Mouse (Mus musculus): ENCODE measurements around the gene Capsl. TPM values are rescaled to one million over a fixed set of nuclear protein-coding genes. Genes with fewer than 3 reads are reported as not detected.

Capsl gene
- not detected for total RNA-seq (2021)
- long read RNA-seq, experiment 1 = 0 reads
- long read RNA-seq, experiment 2 = 0 reads

GRCm38 (mm10) chr15:9435534-9436180, at the start of gene Capsl:
TSS of gene Capsl (plus strand) at chr15:9436028.
- intact Hi-C loops (cut with DNase I) = no loop called here
- no peak for TF ChIP-seq CTCF (IDR thresholded peaks at IDR 0.05)
- H3K4me3 ChIP-seq = no peak within 1 kb of the TSS
- peak; percentile 33 for DNase-seq
- no peak within 1 kb of the TSS for H3K27ac ChIP-seq

DNA sequence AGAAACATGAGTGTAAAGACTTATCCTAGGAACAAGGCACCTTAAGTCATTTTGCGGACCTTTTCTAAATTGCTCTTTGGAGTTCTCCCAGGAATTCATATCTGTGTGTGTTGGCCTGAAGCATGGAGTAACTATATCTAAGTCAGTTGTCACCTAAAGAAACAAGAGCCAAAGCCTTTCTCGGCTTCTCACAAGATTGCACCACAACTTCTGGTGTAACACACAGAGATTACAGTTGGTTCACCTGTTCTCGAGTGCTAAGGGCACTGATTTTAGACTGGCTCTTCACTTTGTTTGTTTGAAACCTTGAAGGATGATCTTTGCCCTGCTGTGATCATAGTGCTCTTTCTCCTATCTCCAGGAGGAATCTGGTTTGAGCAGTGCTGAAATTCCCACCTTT, 26.4 kb upstream of the Capsl start:
- no peak for DNase-seq
- Histone ChIP-seq H3K27ac (no peak overlapping the region), H3K4me3 (no peak overlapping the region)
- no peak for TF ChIP-seq CTCF (IDR thresholded peaks at IDR 0.05)
- intact Hi-C loops (cut with DNase I) = no loop called here

DNA sequence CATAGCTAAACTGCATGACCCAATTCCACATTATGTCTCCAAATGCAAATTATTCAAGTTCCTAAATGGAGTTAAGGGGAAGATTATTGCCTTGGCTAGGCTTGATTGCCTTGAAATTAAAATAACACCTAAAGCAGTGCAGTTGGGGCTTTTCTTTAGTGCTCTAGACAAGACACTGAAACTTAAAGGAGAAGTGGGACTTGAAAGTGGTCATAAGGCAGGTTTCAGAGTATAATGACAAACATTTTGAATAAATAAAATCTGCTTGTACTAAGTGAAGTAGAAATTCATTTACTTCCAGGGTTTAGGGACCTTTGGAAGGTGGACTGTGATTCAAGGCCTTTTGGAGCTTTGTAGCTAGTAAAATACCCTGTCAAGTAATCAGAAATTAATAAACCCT, 14.7 kb upstream of the Capsl start:
- Histone ChIP-seq H3K4me3 (no peak overlapping the region), H3K27ac (no peak overlapping the region)
- no peak for TF ChIP-seq CTCF (IDR thresholded peaks at IDR 0.05)
- no peak for DNase-seq
- intact Hi-C loops (cut with DNase I) = no loop called here

GRCm38 (mm10) chr15:9427849-9428248, 8.0 kb upstream of the Capsl start:
- intact Hi-C loops (cut with DNase I) = no loop called here
- no peak for DNase-seq
- TF ChIP-seq CTCF (IDR thresholded peaks at IDR 0.05) = no peak
- no peak overlapping the region for H3K27ac ChIP-seq
- no peak overlapping the region for H3K4me3 ChIP-seq

GRCm38 (mm10) chr15:9429843-9430242, 6.0 kb upstream of the Capsl start:
- intact Hi-C loops (cut with DNase I) = no loop called here
- no peak overlapping the region for H3K27ac ChIP-seq
- TF ChIP-seq CTCF (IDR thresholded peaks at IDR 0.05) = no peak
- H3K4me3 ChIP-seq = no peak overlapping the region
- no peak for DNase-seq

DNA sequence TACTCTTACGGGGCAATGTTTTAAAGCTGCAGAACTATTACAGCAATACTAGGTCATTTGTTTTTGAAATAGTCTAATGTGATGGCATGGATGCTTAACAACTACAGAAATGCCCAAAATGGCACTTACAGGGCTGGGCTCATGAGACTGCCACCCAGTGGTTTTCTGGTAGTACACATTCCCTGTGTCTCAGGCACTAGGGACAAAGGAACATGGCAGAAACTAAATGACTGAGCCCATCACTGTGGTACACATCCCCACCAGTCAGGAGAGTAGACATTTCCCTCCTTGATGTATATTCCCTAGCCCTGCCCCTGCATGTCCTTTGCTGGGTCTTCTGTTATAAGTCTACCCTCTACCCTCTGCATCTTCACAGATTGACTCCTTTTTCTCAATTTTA, 16.2 kb downstream of the Capsl start:
- H3K27ac ChIP-seq = no peak overlapping the region
- DNase-seq = no peak
- TF ChIP-seq CTCF (IDR thresholded peaks at IDR 0.05) = peak; percentile 3; the same call in 1 of the 2 replicates
- H3K4me3 ChIP-seq = no peak overlapping the region
- intact Hi-C loops (cut with DNase I) = no loop called here

DNA sequence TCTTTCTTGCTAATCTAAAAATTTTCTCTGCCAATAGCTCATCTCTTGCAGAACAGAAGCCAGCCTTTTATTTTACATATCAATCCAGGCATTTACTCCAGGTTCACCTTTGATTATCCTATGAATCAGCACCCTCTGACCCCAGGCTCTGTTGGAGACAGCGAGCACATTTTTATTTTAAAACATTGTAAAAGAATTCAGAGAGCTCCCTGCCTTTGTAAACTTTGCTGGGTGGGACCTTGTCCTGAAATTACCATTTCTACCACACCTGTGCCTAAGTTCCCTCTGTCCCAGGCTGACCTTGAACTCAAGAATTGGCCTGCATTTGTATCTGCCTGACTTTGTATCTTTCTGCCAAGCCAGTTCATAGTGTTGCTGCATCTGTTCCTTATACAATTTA, 17.0 kb downstream of the Capsl start:
- no peak for DNase-seq
- Histone ChIP-seq H3K27ac (no peak overlapping the region), H3K4me3 (no peak overlapping the region)
- intact Hi-C loops (cut with DNase I) = no loop called here
- no peak for TF ChIP-seq CTCF (IDR thresholded peaks at IDR 0.05)

DNA sequence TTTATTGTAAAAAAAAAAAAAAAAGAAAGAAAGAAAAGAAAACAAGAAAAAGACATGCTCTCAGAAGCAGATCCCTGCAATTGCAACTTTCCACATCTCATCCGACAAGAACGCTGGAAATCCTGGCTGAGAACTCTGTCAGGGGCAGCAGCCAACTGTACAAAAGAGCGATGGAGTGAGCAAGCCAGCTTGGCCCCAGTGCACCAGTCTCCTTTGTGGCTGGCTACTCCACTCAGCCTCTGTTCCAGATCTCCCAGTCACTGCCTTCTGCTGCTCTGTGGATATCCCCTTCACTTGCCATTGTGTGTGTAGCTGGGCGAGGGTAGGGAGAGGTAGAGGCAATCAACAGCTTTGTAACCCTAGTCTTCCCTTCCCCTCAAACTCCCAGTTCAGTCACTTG, 18.4 kb downstream of the Capsl start:
- no peak overlapping the region for H3K4me3 ChIP-seq
- no peak overlapping the region for H3K27ac ChIP-seq
- TF ChIP-seq CTCF (IDR thresholded peaks at IDR 0.05) = no peak
- intact Hi-C loops (cut with DNase I) = no loop called here
- peak; percentile 37 for DNase-seq

- DNase-seq = peak; percentile 15
- H3K27ac ChIP-seq = no peak overlapping the region
- TF ChIP-seq CTCF (IDR thresholded peaks at IDR 0.05) = peak; percentile 50
- no peak overlapping the region for H3K4me3 ChIP-seq
- intact Hi-C loops (cut with DNase I) = no loop called here
These were observed 19.4 kb downstream of the Capsl start for GRCm38 (mm10) chr15:9455241-9455640.

- intact Hi-C loops (cut with DNase I) = no loop called here
- no peak for DNase-seq
These were observed 27.7 kb downstream of the Capsl start for GRCm38 (mm10) chr15:9463521-9464027.

DNA sequence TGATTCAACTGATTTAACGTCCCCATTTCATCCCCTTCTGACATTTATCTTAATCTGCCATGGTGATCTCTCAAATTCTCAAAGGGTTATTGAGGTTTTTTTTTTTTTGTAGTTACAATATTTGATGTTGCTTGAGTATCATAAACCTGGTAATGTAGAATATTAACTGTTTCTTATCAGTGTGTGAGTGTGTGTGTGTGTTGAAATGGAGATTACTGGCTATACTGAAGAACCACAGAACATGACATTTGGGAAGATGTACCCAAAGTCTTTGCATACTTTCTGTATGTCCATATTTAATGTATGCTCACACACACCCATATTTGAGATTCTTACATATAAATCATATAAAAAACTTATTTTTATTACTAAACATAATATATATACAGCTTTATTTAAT, 28.2 kb downstream of the Capsl start:
- TF ChIP-seq CTCF (IDR thresholded peaks at IDR 0.05) = no peak
- DNase-seq = no peak
- intact Hi-C loops (cut with DNase I) = no loop called here
- H3K27ac ChIP-seq = no peak overlapping the region
- H3K4me3 ChIP-seq = no peak overlapping the region

More at GRCm38 (mm10) chr15:9463521-9464027, 27.7 kb downstream of the Capsl start:
- no peak overlapping the region for H3K27ac ChIP-seq
- H3K4me3 ChIP-seq = no peak overlapping the region
- TF ChIP-seq CTCF (IDR thresholded peaks at IDR 0.05) = no peak

DNA sequence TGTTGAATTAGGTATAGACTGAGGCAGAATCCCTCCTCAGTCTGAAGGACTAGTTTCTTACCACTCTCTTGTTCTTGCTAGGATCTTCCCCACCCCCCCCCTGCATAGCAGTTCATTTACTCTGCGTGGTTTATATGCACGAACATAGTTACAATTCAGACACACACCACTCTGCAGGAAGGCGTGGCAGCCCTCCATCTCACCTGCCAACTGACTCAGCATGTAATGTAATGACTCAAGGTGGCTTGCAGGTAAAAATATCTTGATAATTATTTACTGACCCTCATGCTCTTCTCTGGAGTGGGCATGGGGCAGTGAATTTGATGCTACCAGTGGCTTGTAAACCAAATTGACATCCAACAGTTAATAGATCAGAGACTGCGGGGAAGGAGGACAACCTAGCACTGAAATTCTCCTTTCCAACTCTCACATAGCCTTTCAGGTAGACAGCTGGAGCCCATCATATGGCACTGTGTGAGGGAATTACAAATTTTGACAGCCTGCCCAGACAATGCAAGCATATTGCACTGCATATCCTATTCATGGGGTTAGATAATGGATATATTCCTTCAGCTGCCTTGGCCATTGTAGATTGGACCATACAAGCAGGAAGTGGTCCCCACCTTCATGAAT, 35.3 kb downstream of the Capsl start:
- Histone ChIP-seq H3K4me3 (no peak overlapping the region), H3K27ac (no peak overlapping the region)
- TF ChIP-seq CTCF (IDR thresholded peaks at IDR 0.05) = no peak
- no peak for DNase-seq
- intact Hi-C loops (cut with DNase I) = no loop called here

- TF ChIP-seq CTCF (IDR thresholded peaks at IDR 0.05) = no peak
- no peak for DNase-seq
- intact Hi-C loops (cut with DNase I) = no loop called here
- Histone ChIP-seq H3K27ac (no peak overlapping the region), H3K4me3 (no peak overlapping the region)
These were observed 36.3 kb downstream of the Capsl start for GRCm38 (mm10) chr15:9472167-9472566.

DNA sequence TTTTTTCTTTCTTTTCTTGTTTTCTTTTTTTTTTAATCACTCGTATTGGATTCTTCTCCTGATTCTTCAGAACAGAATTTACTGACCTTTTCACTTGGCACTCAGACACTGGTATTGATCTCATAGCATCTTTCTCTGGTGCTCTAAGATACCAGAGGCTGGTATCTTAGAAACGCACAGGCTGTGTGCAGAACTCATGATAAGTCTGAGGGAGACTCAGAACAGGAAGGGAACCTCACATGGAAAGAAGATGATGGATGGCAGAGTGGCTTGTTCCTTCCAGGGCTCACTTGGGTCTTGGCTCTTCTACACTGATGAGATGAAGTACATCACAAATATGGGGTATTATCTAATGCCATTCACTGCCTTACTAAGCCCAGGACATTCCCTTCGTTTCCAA, 36.8 kb downstream of the Capsl start:
- Histone ChIP-seq H3K27ac (no peak overlapping the region), H3K4me3 (no peak overlapping the region)
- no peak for TF ChIP-seq CTCF (IDR thresholded peaks at IDR 0.05)
- intact Hi-C loops (cut with DNase I) = no loop called here
- no peak for DNase-seq

Measured in gastrocnemius, adult 2 months (tissue).